Mouse (Mus musculus) layer of hippocampus, adult 18-20 months (tissue): Measurements from ENCODE around the gene Myo1d. TPM values are rescaled to one million over a fixed set of nuclear protein-coding genes. Genes with fewer than 3 reads are reported as not detected.

ENCODE experiments used
- DNase-seq, 2 experiments: peaks; one replicate each; pipeline ENCODE4 v3.0.0; 2022; ENCODE audit warnings: low spot score in 2 of 2
- total RNA-seq, 2 experiments: library from RNA; stranded (reverse); gene quantifications; 2 replicates each; pipeline ENCODE4 v1.2.3; 2021

The Myo1d gene
- total RNA-seq, 2 experiments from 2014 or later = 8.6 to 9.9 TPM

- no peak for DNase-seq
Observed at GRCm38 (mm10) chr11:80555416-80555815, 224.4 kb downstream of the Myo1d start.

GRCm38 (mm10) chr11:80553046-80553445 lies 226.8 kb downstream of the Myo1d start:
- no peak for DNase-seq

GRCm38 (mm10) chr11:80551634-80552033 lies 228.2 kb downstream of the Myo1d start:
- peak in 1 of 2 experiments; percentile 58 for DNase-seq

DNA sequence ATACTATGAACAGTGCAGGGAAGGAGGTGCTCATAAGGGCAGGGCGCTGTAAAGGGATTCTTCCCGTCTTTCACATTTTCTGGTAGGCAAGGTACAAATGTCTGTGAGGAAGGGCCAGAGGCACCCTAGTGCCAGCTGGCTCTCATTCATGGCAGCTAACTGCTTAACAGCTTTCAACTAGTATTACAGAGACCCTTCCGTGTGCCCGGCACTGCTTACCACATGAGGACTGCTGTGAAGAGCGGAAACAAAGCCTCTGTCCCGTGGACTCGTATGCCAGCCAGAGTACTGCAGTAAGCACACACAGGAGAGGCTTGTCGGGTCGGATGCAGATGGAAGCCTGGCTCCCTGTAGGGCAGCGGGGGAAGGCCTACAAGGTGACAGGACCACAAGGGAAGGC lies 229.6 kb downstream of the Myo1d start:
- no peak for DNase-seq

DNA sequence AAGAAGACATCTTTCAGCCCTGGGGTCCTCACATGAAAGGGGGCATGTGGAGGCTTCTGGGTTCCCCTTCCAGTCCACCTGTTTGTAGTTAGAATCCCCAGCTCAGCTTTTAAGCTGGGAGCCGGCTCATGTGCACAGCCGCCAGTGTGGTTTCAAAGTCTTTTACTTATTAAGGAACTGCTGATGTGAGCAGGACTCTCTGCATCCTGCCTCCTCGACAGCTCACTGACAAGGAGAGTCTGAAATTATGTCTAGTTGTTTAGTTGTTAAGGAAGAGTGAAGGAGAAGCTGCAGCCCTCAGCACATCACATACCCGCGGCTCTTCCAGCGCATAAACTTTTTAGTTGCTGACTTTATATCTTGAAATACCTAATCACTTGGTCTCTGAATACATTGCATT lies 230.0 kb downstream of the Myo1d start:
- no peak for DNase-seq

GRCm38 (mm10) chr11:80546233-80546632 lies 233.6 kb downstream of the Myo1d start:
- DNase-seq = peak in 1 of 2 experiments; percentile 45

DNA sequence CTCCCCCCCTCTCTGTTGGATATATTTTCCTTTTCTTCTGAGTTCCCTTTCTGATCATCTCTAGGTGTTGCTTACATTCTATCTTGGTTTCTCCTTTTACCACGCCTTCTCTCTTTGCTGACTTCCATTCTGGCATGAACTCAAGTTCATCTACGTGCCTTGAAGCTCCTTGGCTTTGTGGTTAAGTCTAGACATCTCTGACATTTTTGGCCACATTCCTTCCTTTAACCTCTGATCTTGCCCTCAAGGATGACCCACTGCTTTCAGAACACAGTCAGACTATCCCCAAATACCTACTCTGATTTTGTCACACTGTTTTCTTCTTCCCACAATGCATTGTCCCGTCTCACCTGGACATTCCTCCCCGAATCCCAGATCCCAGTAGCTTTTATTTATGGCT lies 240.8 kb downstream of the Myo1d start:
- DNase-seq = no peak

- no peak for DNase-seq
Observed at GRCm38 (mm10) chr11:80532966-80533365, 246.9 kb downstream of the Myo1d start.

- DNase-seq = no peak
Observed at GRCm38 (mm10) chr11:80529149-80529548, 250.7 kb downstream of the Myo1d start.

GRCm38 (mm10) chr11:80527697-80528096 lies 252.1 kb downstream of the Myo1d start:
- DNase-seq = no peak

- no peak for DNase-seq
Observed at GRCm38 (mm10) chr11:80524213-80524612, 255.6 kb downstream of the Myo1d start.

DNA sequence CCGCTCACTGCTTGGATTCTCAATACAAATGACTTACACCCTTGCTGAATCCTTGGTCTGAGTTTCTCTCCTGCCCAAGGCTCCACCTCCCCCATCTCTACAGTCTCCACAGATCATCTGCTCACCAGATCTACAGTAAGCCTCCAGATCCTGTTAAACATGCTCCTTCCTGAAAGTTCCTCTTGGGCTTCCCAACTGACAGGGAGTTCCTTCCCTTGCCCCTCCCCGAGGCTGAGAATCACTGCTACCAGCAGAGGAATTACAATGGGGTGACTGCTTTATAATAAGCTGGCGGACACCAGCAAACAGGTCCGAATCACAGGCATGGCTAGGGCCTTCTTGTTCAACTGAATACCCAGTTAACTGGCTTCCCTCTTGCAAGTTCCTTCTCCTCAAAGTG lies 256.4 kb downstream of the Myo1d start:
- no peak for DNase-seq

DNA sequence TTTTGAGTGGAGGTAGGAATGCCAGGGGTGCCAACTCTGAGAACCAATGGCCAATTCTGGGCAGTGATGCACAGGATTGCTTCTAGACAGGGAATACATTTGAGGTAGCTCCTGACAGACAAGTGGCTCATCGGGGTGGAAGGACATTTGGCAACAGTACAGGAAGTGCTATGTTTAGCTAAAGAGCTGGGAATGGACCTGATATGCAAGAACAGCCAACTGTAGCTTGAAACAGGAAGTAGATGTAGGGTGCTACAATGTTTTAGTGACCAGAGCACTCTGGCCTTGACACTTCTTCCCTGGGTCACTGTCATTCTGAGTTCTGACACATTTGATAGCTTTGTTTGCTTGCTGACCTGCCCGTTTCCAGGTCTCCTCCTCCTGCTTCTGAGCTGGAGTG lies 257.0 kb downstream of the Myo1d start:
- DNase-seq = no peak

DNA sequence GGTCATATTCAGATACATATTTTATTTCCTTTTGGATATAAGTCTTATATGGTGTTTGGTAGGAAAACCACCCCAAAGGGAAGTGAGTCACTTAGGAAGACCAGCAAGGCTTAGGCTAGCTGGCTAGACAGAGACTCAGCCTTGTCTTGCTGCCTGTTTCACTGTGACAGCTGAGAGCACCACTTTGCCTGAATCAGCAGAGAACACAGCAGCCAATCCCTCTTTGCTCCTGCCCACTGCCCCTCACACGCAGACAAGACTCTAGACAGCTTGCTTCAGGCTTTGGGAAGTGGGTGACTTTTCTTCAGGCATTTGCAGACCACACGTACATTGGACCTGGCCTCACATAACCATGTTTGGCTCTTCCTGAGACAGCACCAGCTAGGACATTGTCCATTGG lies 258.7 kb downstream of the Myo1d start:
- DNase-seq = no peak

- DNase-seq = peak; percentile 77 to 87
Observed at GRCm38 (mm10) chr11:80518421-80519367, 261.1 kb downstream of the Myo1d start.

DNA sequence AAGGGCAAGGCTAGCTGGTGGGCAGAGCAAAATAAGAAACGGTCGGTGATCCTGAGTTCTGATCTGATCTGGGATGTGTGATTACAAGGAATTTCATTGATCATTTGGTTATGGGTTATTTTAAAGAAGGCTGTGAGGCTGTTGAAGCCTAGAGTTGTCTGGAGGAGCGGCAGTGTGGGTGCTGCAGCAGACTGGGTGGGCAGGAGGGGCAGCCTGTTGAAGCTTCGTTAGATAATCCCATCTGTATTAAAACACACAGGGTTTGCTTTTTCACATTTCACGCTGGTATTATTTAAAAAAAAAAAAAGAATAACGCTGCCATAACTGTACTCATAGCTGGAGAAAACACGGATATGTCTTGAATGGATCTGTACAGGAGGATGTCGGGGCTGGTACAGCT lies 263.9 kb downstream of the Myo1d start:
- DNase-seq = peak in 1 of 2 experiments; percentile 66

DNA sequence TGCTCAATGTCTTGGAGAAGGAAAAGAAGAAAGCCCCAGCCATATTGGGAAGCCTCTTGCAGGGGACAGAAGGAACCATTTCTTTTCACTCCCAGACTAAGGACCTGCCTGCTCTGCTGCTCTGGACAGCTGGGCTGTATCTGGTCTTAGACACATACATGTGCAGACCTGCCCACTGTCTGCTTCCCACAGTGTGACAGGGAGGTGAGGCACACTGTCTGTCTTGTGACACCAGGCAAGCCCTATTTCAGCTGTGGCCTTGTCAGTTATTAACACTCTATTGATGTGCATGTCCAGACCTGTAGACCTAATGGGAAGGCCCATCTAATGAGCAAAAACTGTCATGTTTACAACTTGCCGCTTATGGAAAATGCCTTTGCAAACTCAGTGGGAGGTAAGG lies 264.5 kb downstream of the Myo1d start:
- no peak for DNase-seq

DNA sequence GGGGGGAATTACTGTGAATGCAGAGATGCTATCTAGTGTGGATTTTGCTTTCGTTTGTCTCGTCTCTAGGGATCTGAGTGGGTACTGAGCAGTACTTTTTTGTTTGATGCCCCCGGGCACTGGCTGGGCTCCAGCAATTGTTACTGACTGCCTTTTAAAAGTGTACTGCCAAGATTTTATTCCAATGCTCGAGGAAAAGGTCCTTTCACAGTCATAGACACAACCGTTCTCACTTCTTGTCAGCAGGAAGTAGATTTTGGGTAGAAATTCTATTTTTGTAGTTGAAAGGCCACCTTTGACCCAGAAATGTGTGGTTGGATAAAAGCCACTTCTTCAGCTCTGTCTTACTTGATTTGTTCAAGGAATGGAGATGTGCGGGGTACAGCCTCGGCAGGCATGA lies 266.0 kb downstream of the Myo1d start:
- DNase-seq = no peak

DNA sequence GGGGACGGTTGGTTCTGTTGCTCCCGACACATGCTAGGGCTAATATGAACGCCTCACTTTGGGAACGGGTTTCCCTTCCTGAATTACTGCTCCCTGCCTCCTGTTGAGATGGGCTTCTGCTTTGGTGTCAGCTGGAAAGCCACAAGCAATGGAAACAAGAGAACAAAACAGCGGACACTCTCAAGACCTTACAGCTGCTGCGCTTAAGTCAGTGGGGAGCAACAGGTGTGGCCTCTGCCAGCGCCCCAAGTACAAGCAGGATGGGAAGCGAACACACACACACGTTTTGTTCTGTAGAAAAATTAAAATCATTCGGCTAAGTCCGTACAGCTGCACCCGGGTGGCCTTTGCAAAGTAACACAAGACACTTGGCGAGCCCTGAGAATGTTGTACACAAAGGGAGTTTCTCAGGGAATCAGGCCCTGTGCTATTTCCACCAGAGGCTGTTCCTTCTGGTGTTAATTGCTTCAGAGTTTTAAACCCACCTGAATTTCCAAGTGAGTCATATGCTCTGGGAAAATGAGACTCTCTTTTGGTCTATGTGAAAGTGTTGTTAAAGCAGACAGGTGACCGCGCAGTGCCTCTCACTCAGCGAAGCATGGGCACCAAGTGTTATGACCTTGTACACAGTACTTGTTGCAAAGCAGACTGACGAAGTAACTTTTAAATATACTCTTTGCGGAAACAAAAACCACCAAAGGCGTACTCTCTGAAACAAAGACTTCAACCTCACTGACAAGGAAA lies 267.3 kb downstream of the Myo1d start:
- no peak for DNase-seq

DNA sequence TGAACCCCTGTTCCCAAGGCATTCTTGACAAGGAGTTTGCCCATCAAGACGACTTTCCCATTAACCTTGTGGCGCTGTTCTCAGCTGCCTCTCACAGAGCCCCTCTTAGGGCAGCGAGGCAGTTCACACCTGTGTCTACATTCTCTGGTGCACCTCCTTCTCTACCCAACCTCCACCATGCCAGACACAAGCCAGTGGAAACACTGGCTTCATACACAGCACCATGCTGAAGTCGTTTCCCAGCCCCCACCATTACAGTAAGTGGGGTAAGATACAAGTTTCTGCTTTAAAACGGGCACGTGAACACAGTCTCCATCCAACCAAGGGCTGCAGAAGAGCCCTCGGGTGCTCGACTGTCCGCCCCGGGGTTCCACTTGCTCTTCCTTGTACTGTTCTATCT lies 269.7 kb downstream of the Myo1d start:
- DNase-seq = no peak

DNA sequence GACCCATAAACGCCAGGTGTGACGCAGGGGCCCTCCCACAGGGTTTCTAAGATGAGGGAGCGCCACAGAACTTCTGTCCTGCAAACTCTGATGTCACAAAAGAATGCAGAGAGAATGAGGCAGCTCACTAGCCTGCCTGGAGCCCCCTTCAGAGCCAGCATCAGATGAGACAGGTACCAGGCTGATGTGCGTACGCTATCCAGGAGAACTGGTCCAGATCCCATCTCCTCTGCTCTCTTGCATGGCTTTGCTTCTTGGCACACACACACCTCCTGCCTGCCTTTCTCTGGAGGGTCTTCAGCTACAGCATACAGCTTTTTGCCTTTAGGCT lies 270.7 kb downstream of the Myo1d start:
- DNase-seq = no peak

GRCm38 (mm10) chr11:80508361-80509175 lies 271.3 kb downstream of the Myo1d start:
- no peak for DNase-seq
